Mouse (Mus musculus) neutrophil, adult 59 days (primary cell): ENCODE data around the gene Olfr707. TPM values are rescaled to one million over a fixed set of nuclear protein-coding genes. Genes with fewer than 3 reads are reported as not detected.

Experiments
- total RNA-seq, 2 experiments: library from RNA; stranded (reverse); gene quantifications; 1 replicate in 1 of 2; 2 replicates in 1 of 2; pipeline ENCODE4 v1.2.4; 2023

Gene Olfr707
- not detected for total RNA-seq

DNA sequence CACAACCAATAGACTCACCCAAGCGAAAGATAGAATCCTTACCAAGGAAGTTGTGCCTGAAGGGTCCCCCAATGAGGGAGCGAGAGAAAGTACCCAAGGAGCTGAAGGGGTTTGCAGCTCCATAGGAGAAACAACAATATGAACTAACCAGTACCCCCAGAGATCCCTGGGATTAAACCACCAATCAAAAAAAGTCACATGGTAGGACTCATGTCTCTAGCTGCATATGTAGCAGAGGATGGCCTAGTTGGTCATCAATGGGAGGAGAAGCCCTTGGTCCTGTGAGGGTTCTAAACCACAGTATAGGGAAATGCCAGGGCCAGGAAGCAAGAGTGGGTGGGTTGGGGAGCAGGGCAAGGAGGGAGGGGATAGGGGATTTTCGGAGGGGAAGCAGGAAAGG, at the start of gene Olfr707:
Olfr707 (minus strand) TSS at position 101 of the 400 bp plus-strand sequence.

DNA sequence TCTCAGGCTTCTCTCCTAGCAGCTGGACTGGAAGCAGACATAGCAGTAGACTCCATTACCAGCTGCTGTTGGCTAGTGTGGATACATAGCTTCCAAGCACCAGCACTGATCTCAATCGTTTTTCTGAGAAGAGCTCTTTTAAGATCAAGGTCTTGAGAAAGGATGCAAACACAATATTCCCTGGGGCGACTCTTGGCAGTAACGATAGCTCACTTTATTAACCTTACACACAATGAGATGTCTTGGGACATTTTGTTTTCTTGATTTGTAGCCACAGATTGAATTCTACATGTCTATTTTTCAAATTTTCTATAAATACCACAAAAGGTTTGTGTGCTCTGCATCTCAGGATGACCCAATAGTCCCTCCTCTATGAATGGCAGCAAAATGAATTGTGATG, 47.2 kb upstream of the Olfr707 start, which contains the start of gene Olfr710:
Olfr710 (minus strand) TSS at position 101 of the 400 bp plus-strand sequence.

DNA sequence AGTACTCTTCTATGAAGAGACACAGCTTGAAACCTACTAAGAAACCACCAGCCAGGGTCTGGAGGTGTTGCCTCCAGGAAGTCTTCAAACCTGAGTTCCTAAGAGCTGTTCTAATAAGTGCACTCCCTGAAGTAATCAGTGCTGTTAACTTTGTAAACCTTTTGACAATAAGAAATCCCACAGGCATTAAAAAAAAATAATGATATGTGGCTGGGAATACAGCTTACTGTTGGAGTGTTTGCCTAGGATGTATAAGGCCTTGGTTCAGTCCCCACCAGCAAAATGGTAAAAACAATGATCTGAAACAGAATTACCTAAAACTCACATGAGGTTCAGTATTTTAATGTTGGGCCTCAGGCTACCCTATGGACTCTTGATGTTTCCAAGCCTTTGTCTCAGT, 31.1 kb upstream of the Olfr707 start, which contains the start of gene Olfr709-ps1:
Olfr709-ps1 (minus strand) TSS at position 101 of the 400 bp plus-strand sequence.

GRCm38 (mm10) chr7:106907676-106908075, 6.6 kb upstream of the Olfr707 start, which contains the start of gene Olfr1532-ps1:
TSS of gene Olfr1532-ps1 (plus strand) at chr7:106908001.

GRCm38 (mm10) chr7:106888062-106888461, 13.0 kb downstream of the Olfr707 start, which contains the start of gene Olfr706:
TSS of gene Olfr706 (minus strand) at chr7:106888162.

GRCm38 (mm10) chr7:106876791-106877190, 24.2 kb downstream of the Olfr707 start, which contains the start of gene Olfr705:
TSS of gene Olfr705 (minus strand) at chr7:106876891.

GRCm38 (mm10) chr7:106862885-106863284, 38.2 kb downstream of the Olfr707 start, which contains the start of gene Olfr704:
TSS of gene Olfr704 (plus strand) at chr7:106863185.

GRCm38 (mm10) chr7:106843060-106843459, 58.0 kb downstream of the Olfr707 start, which contains the start of gene Olfr703:
TSS of gene Olfr703 (plus strand) at chr7:106843360.

Other genes with a start within 250 kb of the Olfr707 start
- gene Olfr693, start 220.7 kb downstream of the Olfr707 start, total RNA-seq: not detected
- gene Olfr694, start 209.4 kb downstream of the Olfr707 start, total RNA-seq: not detected
- not detected for gene Olfr695, start 184.8 kb downstream of the Olfr707 start, total RNA-seq
- not detected for gene Olfr697, start 158.8 kb downstream of the Olfr707 start, total RNA-seq
- gene Olfr698, start 145.8 kb downstream of the Olfr707 start, total RNA-seq: not detected
- gene Olfr699, start 108.0 kb downstream of the Olfr707 start, total RNA-seq: not detected
- gene Olfr700, start 92.4 kb downstream of the Olfr707 start, total RNA-seq: not detected
- gene Olfr701, start 87.1 kb downstream of the Olfr707 start, total RNA-seq: not detected
- gene Olfr702, start 67.3 kb downstream of the Olfr707 start, total RNA-seq: not detected
- not detected for gene Olfr703, start 57.9 kb downstream of the Olfr707 start, total RNA-seq
- gene Olfr704, start 38.1 kb downstream of the Olfr707 start, total RNA-seq: not detected
- not detected for gene Olfr705, start 24.4 kb downstream of the Olfr707 start, total RNA-seq
- gene Olfr706, start 13.1 kb downstream of the Olfr707 start, total RNA-seq: not detected
- not detected for gene Olfr1532-ps1, start 6.8 kb upstream of the Olfr707 start, total RNA-seq
- under 1 TPM; 0.07 to 0.22 TPM for gene Olfr709-ps1, start 31.0 kb upstream of the Olfr707 start, total RNA-seq
- not detected for gene Olfr710, start 47.1 kb upstream of the Olfr707 start, total RNA-seq
- gene Olfr6, start 62.7 kb upstream of the Olfr707 start, total RNA-seq: not detected
- not detected for gene Olfr711, start 74.2 kb upstream of the Olfr707 start, total RNA-seq
- not detected for gene Olfr2, start 104.8 kb upstream of the Olfr707 start, total RNA-seq
- not detected for gene Olfr713, start 129.9 kb upstream of the Olfr707 start, total RNA-seq
- gene Olfr714, start 169.7 kb upstream of the Olfr707 start, total RNA-seq: not detected
- gene Olfr17, start 192.0 kb upstream of the Olfr707 start, total RNA-seq: not detected
- gene Olfr715b, start 209.1 kb upstream of the Olfr707 start, total RNA-seq: not detected
- gene Olfr715, start 229.8 kb upstream of the Olfr707 start, total RNA-seq: not detected
- not detected for gene Olfr716, start 237.1 kb upstream of the Olfr707 start, total RNA-seq